Mouse (Mus musculus) adrenal gland (tissue): ENCODE data around the gene Maip1.

Experiments used
- intact Hi-C: fragments of 180-260 bp; cut with DNase I; formaldehyde crosslinking; loops from one replicate; pipeline ENCODE4 v1.15.1; 2025

The Maip1 gene

DNA sequence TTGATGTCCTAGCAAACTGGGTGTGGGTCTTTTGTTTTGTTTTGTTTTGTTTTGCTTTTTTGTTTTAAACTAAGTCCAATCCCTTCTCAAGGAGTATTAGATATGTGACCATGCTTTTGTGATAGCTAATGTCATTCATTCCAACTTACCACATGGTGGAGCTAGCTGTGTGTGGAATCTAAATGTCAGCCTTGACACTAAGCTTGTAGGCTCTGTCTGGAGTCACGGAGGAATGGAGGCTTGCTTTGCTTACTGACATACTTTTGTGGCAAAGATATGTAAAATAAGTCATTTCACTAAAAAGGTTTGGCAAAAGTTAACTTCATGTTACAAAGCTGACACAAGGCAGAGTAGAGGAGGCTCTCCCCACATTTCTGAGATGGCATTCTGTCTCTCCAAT, 17.6 kb downstream of the Maip1 start:
- intact Hi-C loops = loop anchor here (10.0 kb wide), 2 partner anchors 601 to 871 kb away; partner anchors contain the start of gene Aox1

DNA sequence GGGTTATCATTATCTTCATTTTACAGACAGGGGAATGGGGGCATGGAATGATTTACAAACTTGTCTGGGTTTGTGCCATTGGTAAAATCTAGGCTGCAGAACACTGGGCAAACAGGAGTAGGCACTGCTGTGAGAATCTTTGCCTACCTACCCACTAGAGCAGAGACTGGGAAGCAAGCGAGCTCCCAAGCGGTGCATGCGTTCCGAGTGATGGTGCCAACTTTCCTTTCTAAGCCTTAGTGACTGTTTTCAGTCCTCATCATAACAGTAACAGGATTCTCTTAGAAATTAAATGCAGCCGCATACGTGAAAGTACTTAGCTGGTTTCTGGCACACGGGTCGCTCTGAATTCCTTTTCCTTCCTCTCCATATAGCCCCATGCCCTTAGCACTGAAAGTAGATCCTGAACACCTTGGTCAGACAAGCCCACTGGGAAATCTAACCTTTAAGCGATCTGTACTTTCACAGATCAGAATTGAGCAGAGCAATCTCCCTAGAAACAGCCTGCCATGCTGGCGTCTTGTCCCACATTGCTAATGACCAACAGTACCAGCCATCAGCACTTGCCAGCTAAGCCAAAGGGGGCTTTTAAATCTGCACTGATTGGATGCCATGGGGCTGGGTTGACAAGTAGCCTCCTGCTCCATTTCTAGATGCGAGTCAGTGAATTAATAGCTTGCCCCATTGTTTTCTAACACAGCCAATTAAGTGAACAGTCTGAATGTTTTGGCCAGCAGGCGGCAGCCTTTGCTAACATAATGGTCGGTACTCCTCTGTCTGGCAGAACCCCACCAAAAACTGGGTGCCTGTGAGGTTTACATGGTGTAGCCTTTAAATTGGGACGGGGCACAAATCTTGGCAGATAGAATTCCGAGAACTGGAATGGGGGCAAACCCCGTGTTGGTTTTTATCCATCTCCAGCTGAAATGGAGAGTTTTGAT, 22.5 kb downstream of the Maip1 start:
- intact Hi-C loops = loop anchor here (1.0 to 10.0 kb wide), 4 partner anchors 521 to 866 kb away; partner anchors contain the start of gene Aox1

DNA sequence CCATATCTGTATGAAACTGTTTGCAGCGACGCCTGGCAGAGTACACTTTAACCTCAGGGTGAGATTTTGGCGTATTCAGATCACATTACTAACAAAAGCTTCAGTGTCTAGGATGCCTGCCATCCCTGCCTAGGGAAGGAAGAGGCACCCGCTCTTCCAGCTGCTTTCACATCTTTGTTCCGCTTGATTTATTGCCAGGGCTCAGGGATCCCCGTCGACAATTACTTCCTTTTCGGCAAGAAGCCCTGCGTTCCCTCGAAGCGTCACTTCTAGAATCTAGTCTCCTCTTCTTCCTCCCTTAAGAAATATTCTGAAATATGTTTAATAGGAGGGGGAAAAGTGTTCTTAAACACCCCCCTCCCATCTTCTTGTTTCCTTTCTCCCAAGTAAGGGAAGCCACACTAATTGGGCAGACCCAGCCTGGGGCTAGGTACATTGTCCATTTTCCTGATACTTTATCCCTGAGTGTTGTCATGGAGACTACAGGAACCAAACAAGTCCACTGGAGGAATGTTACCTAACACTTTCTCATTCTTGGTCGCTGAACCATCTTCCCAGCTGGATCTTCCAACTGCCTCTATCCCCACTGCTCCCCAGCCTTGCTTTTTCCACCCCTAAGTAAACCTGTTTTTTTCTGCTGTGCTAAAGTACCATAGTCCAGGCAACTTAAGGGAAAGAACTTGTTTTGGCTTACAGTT, 23.8 kb downstream of the Maip1 start:
- intact Hi-C loops = loop anchor here (1.0 to 10.0 kb wide), 5 partner anchors 345 to 865 kb away; partner anchors contain the start of genes Aox1 and Spats2l

DNA sequence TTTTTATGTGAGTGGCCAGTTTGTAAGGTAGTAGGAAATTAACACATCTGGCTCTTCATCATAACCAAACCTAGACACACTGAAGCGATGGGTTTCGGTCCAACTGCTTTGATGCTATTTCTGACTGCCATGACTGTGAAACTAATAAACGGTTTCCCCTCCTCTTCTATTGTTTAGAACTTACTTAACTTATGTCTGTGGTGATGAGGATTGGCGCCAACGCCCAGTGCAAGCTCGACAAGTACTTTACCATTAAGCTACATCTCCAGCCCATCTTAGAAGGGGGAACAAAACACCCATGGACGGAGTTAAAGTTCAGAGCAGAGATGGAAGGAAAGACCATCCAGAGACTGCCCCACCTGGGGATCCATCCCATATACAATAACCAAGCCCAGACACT, 27.0 kb downstream of the Maip1 start:
- intact Hi-C loops = loop anchor here (10.0 kb wide), 1 partner anchor 342 kb away; the partner anchor contains the start of gene Spats2l

DNA sequence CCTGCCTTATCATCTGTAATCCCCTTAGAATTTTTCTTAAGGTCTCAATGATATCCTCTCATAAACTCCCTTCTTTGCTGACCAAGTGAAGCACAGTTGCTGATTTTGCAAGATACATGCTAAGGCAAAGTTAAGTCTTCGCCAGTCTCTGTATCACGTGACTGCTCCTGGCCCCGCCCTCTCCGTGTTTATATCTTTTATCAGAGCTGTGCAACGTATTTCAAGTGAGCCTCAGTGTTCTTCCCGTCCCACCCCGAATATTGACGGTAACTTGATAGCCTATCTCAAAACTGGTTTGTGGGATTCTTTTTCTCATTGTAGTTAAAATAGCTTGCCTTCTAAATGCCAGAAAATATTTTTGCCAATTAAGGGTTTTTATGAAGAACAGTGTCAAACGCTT, 30.3 kb downstream of the Maip1 start:
- intact Hi-C loops = loop anchor here (10.0 kb wide), 1 partner anchor 338 kb away; the partner anchor contains the start of gene Spats2l

DNA sequence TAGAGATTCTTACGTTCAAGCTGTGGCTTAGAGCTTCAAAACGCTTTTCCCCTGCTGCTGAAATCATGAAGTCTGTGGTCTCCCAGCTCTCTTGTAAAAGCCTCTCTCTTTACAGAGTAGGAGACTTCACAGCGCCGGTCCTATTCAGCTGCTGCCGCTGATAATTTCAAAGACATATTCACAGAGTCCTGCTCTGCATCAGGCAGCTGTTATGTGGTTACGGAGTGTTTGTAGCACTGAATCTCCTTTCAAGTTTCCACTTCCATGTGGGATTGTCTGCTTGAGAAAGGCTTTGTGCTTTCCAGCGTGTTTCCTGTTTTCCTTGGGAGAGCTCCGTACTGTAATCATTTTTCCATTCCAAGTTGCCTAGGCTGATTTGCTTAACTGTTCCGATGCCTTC, 30.8 kb downstream of the Maip1 start:
- intact Hi-C loops = loop anchor here (10.0 kb wide), 1 partner anchor 338 kb away; the partner anchor contains the start of gene Spats2l

DNA sequence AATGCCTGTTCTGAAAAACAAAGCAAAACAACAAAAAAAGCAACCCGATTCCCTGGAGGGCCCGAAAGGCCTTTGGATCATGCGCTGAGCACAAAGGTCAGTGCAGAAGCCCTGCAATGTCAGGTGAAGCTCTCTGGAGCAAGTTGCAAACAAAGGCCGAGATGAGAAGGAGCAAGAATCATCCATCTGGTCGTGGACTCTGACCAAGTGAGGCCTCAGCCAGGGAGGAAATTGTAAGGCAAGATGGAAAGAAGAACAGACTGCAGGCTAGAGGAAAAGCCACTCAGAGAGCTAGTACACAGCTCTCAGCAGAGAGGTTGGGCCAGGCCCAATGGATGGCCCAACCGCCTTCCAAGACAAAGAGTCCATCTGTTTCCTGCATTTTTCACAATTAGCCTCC, 32.9 kb downstream of the Maip1 start:
- intact Hi-C loops = loop anchor here (10.0 kb wide), 1 partner anchor 336 kb away; the partner anchor contains the start of gene Spats2l

DNA sequence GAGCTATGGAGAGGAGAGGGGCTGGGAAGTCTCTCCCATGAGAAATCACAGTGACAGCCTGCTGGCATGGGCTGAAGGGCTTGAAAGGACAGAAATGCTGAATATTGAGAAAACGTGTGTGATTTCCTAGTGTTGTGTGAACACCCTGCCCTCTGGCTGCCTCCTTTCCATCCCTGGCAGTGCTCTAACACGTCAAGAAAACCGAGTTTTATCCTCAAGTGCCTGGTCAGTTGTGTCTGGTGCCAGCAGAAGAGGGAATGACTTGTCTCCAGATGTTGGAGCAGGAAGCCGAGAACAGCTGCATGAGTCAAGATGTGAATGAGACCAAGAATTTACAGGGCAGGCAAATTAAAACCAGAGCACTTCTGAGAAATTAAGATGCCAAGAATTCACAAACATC, 34.6 kb downstream of the Maip1 start:
- intact Hi-C loops = no loop called here

DNA sequence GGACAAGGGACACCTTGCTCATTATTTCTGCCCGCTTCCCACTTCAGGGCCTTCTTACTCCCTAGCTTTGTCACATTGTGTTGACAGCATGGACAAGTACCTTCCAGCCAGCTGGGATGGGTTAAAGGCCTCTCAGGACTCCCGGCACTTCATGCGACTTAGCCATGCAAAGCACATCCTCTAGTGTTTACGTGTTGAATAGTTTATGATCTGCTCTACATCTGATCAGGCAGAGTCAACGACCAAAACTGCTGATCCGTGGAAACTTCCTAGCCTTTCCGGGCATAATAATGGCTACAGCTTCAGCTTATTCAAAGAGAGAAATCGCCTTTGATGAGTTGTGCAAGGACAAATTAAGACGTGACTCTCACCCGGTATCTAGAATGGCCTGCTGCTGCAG, 39.6 kb downstream of the Maip1 start:
- intact Hi-C loops = no loop called here

DNA sequence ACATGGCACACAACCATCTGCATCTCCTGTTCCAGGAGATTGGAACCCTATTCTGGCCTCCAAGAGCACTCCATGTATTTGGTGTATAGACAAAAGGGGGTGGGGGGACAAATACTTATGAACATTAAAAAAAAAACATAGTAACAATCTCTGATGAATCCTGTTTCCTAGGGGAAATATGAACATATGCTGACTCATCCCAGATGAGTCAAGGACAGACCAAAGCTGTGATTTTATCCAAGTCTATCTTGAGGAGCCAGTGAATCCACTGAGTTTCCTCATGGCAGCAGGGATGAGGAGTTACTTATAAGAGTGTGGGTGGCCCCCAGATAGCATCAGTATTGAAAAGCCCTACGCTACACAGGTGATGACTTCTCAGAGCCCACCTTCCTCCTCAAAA, 44.1 kb downstream of the Maip1 start:
- intact Hi-C loops = no loop called here

DNA sequence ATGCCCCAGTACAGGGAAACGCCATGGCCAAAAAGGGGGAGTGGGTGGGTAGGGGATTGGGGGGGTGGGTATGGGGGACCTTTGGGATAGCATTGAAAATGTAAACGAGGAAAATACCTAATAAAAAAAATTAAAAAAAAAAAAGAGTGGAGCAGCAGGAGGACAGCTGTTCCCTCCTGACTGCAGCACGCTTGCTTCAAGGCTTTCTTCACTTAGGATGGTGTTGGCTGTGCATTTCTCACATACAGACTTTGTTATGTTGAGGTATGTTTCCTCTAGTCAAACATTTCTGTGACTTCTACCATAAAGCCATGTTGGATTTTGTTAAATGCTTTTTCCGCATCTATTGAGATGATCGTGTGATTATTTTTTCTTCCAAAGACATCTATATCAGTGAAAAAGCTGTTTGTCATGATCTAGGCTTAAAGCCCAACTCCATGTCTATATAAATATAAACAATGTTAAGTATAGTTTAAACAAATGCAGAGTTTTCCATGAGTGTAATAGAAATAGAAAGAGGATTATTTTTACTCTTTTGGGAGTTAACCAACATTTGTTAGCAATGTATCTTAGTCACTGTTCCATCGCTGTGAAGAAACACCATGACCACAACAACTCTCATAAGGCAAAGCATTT, 54.3 kb downstream of the Maip1 start:
- intact Hi-C loops = no loop called here
